In genomic region chr19:10100631-10101071, GRCm38 (mm10) we compare ENCODE assay signal across 8 mouse cellular contexts. TPM values are rescaled to one million over a fixed set of nuclear protein-coding genes. Genes with fewer than 3 reads are reported as not detected.
DNase-seq lines count a peak whose midpoint lies in the region; ATAC-seq and TF ChIP-seq lines count a peak whose summit lies in the region.

No protein-coding gene starts in this region.

- H3K9ac ChIP-seq in forebrain, postnatal 0 days: peak overlapping the region; percentile 76
- peak overlapping the region; percentile 74 for H3K9ac ChIP-seq in lung, embryonic 14.5 days

- peak overlapping the region; percentile 91 for H3K4me2 ChIP-seq in forebrain, postnatal 0 days (ENCODE audit: low read depth)
- peak overlapping the region; percentile 71 for H3K4me2 ChIP-seq in lung, embryonic 14.5 days

- peak overlapping the region; percentile 45 for H3K4me3 ChIP-seq in cerebellum, adult 2 months (replicated peaks; ENCODE audit: insufficient read depth, low read depth, low read length)
- H3K4me3 ChIP-seq in forebrain, postnatal 0 days (ENCODE audit: low read depth, low read length): peak overlapping the region; percentile 60
- H3K4me3 ChIP-seq in lung, embryonic 14.5 days (ENCODE audit: low read depth, low read length): peak overlapping the region; percentile 78

- peak; percentile 79 for DNase-seq in MN1 (ENCODE audit: low spot score)
- DNase-seq in cerebellum, adult 2 months: peak; percentile 43 to 44
- peak; percentile 90 for DNase-seq in forebrain, postnatal 0 days
- peak; percentile 87 for DNase-seq in heart, postnatal 4 days
- peak; percentile 66 to 70 for DNase-seq in layer of hippocampus, adult 8-10 months (ENCODE audit: low spot score in 2 of 2)
- peak; percentile 92 for DNase-seq in lung, embryonic 14.5 days
- peak; percentile 64 for DNase-seq in ovary, postnatal 10 days (ENCODE audit: low spot score)
- DNase-seq in thymus, postnatal 10 days (ENCODE audit: low spot score in 2 of 2): peak; percentile 71 to 79

- no peaks in the 10 kb centered on the region for H3K36me3 ChIP-seq in forebrain, postnatal 0 days (ENCODE audit: insufficient read depth)
- peaks cover 20% of the 10 kb centered on the region for H3K36me3 ChIP-seq in lung, embryonic 14.5 days (ENCODE audit: insufficient read depth)

- H3K27me3 ChIP-seq in cerebellum, adult 2 months (ENCODE audit: control insufficient read depth, insufficient read depth, low read length): no peaks in the 10 kb centered on the region
- no peaks in the 10 kb centered on the region for H3K27me3 ChIP-seq in forebrain, postnatal 0 days (ENCODE audit: insufficient read depth, low read length)
- H3K27me3 ChIP-seq in lung, embryonic 14.5 days (ENCODE audit: insufficient read depth, low read length): no peaks in the 10 kb centered on the region

- no peaks in the 10 kb centered on the region for H3K4me1 ChIP-seq in cerebellum, adult 2 months (ENCODE audit: control insufficient read depth, insufficient read depth, low read length)
- H3K4me1 ChIP-seq in forebrain, postnatal 0 days (ENCODE audit: insufficient read depth): peaks cover 35% of the 10 kb centered on the region
- peaks cover 5% of the 10 kb centered on the region; the same call in 1 of the 2 replicates for H3K4me1 ChIP-seq in lung, embryonic 14.5 days (ENCODE audit: insufficient read depth)

- 1% methylated on average over 21 of the region's 21 CpGs for WGBS in cerebellum, adult 2 months
- under 1% methylated on average over 21 of the region's 21 CpGs for whole genome bisulfite sequencing in forebrain, postnatal 0 days
- under 1% methylated on average over 21 of the region's 21 CpGs for WGBS in lung, embryonic 14.5 days

- TF ChIP-seq CTCF in cerebellum, adult 2 months (IDR thresholded peaks at IDR 0.05; ENCODE audit: borderline replicate concordance, insufficient read depth, low read depth, low read length): peak; percentile 21; the same call in 1 of the 2 replicates
- TF ChIP-seq CTCF in forebrain, postnatal 0 days (IDR thresholded peaks at IDR 0.05; ENCODE audit: low read depth): peak; percentile 85
- peak; percentile 80 for TF ChIP-seq CTCF in lung, embryonic 14.5 days (IDR thresholded peaks at IDR 0.05; ENCODE audit: low read depth)

- no peak overlapping the region for H3K27ac ChIP-seq in cerebellum, adult 2 months (ENCODE audit: insufficient read depth, low read length)
- peak overlapping the region; percentile 89 for H3K27ac ChIP-seq in forebrain, postnatal 0 days (ENCODE audit: low read depth, low read length)
- peak overlapping the region; percentile 87 for H3K27ac ChIP-seq in lung, embryonic 14.5 days (ENCODE audit: low read depth)

- no peak for TF ChIP-seq POLR2A in cerebellum, adult 2 months (IDR thresholded peaks at IDR 0.05; ENCODE audit: borderline replicate concordance, insufficient read depth, low read length)

- peak; percentile 71 for ATAC-seq in forebrain, postnatal 0 days
- ATAC-seq in lung, embryonic 14.5 days (ENCODE audit: insufficient read depth): peak; percentile 54

- H3K9me3 ChIP-seq in forebrain, postnatal 0 days (ENCODE audit: low read length): no peaks in the 10 kb centered on the region
- H3K9me3 ChIP-seq in lung, embryonic 14.5 days (ENCODE audit: low read depth, low read length): no peaks in the 10 kb centered on the region

RNA-seq across cellular contexts. Expression of gene Fads2, which starts 0.9 kb away (rescaled TPM):
- polyA plus RNA-seq in cerebellum, adult 2 months (2012; rRNA removed): 104 and 115 TPM in 2 replicates
- total RNA-seq in forebrain, postnatal 0 days (2014; rRNA removed): 218 and 248 TPM in 2 replicates
- polyA plus RNA-seq in forebrain, postnatal 0 days (2015; fragmentation: Nextera tagmentation; extraction: Ambion mirVana): 183 and 249 TPM in 2 replicates
- total RNA-seq in heart, postnatal 4 days (2021): 10 to 100 TPM; 15.9 to 17.0 TPM
- 100 to 1,000 TPM; 152 to 168 (median 162) TPM for total RNA-seq in layer of hippocampus, adult 8-10 months (2022)
- polyA plus RNA-seq in lung, embryonic 14.5 days (2014; fragmentation: Nextera tagmentation; extraction: Ambion mirVana): 38.3 and 40.5 TPM in 2 replicates

RNA-seq across cellular contexts. Expression of gene Fads3, which starts 59.3 kb away (rescaled TPM):
- 30.9 and 35.5 TPM in 2 replicates for polyA plus RNA-seq in cerebellum, adult 2 months (2012; rRNA removed)
- total RNA-seq in forebrain, postnatal 0 days (2014; rRNA removed): 45.5 and 45.6 TPM in 2 replicates
- 25.0 and 29.4 TPM in 2 replicates for polyA plus RNA-seq in forebrain, postnatal 0 days (2015; fragmentation: Nextera tagmentation; extraction: Ambion mirVana)
- 10 to 100 TPM; 55.6 to 55.7 TPM for total RNA-seq in heart, postnatal 4 days (2021)
- total RNA-seq in layer of hippocampus, adult 8-10 months (2022): 10 to 100 TPM; 23.6 to 33.3 (median 25.8) TPM
- polyA plus RNA-seq in lung, embryonic 14.5 days (2014; fragmentation: Nextera tagmentation; extraction: Ambion mirVana): 31.1 and 38.8 TPM in 2 replicates

Comparison
In these comparisons a context has a peak if more than half of its experiments do, and no peak if none do; other contexts are left out.
1. CTCF ChIP-seq: peak in every context shown above with its lines; median percentile 85 in forebrain, postnatal 0 days; 80 in lung, embryonic 14.5 days; 21 in cerebellum, adult 2 months.
2. RNA of gene Fads2, which starts 0.9 kb away (total RNA-seq): 218 to 248 TPM in forebrain, postnatal 0 days and 152 to 168 TPM in layer of hippocampus, adult 8-10 months; 15.9 to 17.0 TPM in heart, postnatal 4 days; every median in the first group is over 4 times any median in the second.
3. Peak in every context shown above with its lines, with median percentiles within 50 percentile points of each other: DNase-seq and H3K4me3 ChIP-seq.